Mouse (Mus musculus) megakaryocyte, embryonic 14.5 days (primary cell): ENCODE data around the gene Trip12.

Experiments used
- FLI1 ChIP-seq: IDR thresholded peaks from 2 replicates; pipeline ENCODE4 v1.6.1; 2012; ENCODE audit warnings: low read length, inconsistent platforms, mixed read lengths
- GATA1 ChIP-seq: IDR thresholded peaks from 3 replicates; pipeline ENCODE4 v1.6.1; 2012; ENCODE audit warnings: mixed read lengths, low read length, inconsistent platforms, borderline replicate concordance

GRCm38 (mm10) chr1:84885921-84886320, 45.6 kb upstream of the Trip12 start:
- TF ChIP-seq GATA1 (no peak), FLI1 (no peak)
